Mouse (Mus musculus): ENCODE results near the gene Rbm24. TPM values are rescaled to one million over a fixed set of nuclear protein-coding genes. Genes with fewer than 3 reads are reported as not detected.

The Rbm24 gene
- total RNA-seq, 1 experiment, result 0.54 TPM

DNA sequence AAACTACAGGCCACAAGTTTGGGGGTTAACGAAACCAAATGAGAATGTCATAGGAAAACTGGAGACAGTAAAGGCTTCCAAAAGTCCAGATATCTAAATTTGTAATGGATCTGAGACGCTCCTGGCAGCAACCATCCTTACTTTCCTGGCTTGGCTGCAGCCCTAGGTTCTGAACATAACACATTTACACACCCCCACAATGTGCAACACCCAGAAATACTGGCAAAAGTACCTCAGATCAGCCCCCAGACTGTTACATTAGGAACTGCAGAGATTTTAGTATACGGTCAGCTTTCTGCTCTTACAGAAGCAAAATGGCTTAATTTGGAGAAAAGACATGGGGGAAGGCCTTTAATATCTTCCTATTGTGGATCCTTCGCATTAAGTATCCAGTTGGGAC is 44.0 kb downstream of the Rbm24 start:
- Histone ChIP-seq H3K4me1 (ENCODE audit: control insufficient read depth in 2 of 2, insufficient read depth in 2 of 2, low read length in 2 of 2, poor library complexity in 1 of 2) (no peaks in the 10 kb centered on the region), H3K9me3 (ENCODE audit: control insufficient read depth, insufficient read depth, low read depth, low read length) (no peaks in the 10 kb centered on the region), H3K27ac (ENCODE audit: insufficient read depth, low read depth, low read length, poor library complexity, severe bottlenecking) (no peak overlapping the region), H3K36me3 (ENCODE audit: control insufficient read depth, insufficient read depth, low read length, poor library complexity, severe bottlenecking) (no peaks in the 10 kb centered on the region), H3K4me3 (ENCODE audit: insufficient read depth in 1 of 2, low read depth in 1 of 2, low read length in 2 of 2, poor library complexity in 1 of 2, severe bottlenecking in 1 of 2) (no peak overlapping the region), H3K9ac (ENCODE audit: insufficient read depth, low read depth, low read length, poor library complexity, severe bottlenecking) (no peak overlapping the region)
- in situ Hi-C loops (cut with MboI; ENCODE audit: low sequenced_read_pairs in 2 of 2, unreplicated experiment in 2 of 2), result no loop called here
- TF ChIP-seq ZNF384 (IDR thresholded peaks at IDR 0.05; ENCODE audit: low read depth, low read length) (no peak), MAFK (IDR thresholded peaks at IDR 0.05; ENCODE audit: insufficient read depth, low read depth, low read length) (no peak)
- DNase-seq (ENCODE audit: low read depth, low spot score), result no peak

DNA sequence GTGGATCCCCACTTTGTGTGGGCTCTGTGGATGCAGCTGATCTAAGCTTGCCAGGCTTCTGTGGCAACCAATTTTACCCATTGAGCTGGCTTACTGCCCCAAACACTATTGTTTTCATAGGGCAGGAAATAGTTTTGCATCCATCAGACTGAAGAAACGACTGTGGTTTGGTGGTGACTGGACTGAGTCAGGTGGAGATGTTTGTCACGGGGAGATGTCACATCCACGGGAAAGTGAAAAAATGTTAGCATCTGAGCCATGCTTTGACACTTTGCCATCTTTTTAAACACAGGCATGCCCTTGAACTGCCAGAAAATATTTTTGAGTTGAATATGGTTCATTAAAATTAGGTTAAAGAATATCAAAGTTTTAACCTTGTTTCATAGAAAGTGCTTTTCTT is 45.5 kb downstream of the Rbm24 start:
- Histone ChIP-seq H3K9me3 (ENCODE audit: control insufficient read depth, insufficient read depth, low read depth, low read length) (no peaks in the 10 kb centered on the region), H3K4me1 (ENCODE audit: control insufficient read depth in 2 of 2, insufficient read depth in 2 of 2, low read length in 2 of 2, poor library complexity in 1 of 2) (no peaks in the 10 kb centered on the region), H3K27ac (ENCODE audit: insufficient read depth, low read depth, low read length, poor library complexity, severe bottlenecking) (no peak overlapping the region), H3K36me3 (ENCODE audit: control insufficient read depth, insufficient read depth, low read length, poor library complexity, severe bottlenecking) (no peaks in the 10 kb centered on the region), H3K4me3 (ENCODE audit: insufficient read depth in 1 of 2, low read depth in 1 of 2, low read length in 2 of 2, poor library complexity in 1 of 2, severe bottlenecking in 1 of 2) (no peak overlapping the region), H3K9ac (ENCODE audit: insufficient read depth, low read depth, low read length, poor library complexity, severe bottlenecking) (no peak overlapping the region)
- DNase-seq (ENCODE audit: low read depth, low spot score), result no peak
- in situ Hi-C loops (cut with MboI; ENCODE audit: low sequenced_read_pairs in 2 of 2, unreplicated experiment in 2 of 2), result no loop called here
- TF ChIP-seq CHD2 (IDR thresholded peaks at IDR 0.05; ENCODE audit: low read depth, low read length) (no peak), MAFK (IDR thresholded peaks at IDR 0.05; ENCODE audit: insufficient read depth, low read depth, low read length) (no peak), ZNF384 (IDR thresholded peaks at IDR 0.05; ENCODE audit: low read depth, low read length) (no peak), HCFC1 (IDR thresholded peaks at IDR 0.05; ENCODE audit: borderline replicate concordance, insufficient read depth, low read length) (no peak), ZC3H11A (IDR thresholded peaks at IDR 0.05; ENCODE audit: borderline replicate concordance, low read depth, low read length) (no peak)

DNA sequence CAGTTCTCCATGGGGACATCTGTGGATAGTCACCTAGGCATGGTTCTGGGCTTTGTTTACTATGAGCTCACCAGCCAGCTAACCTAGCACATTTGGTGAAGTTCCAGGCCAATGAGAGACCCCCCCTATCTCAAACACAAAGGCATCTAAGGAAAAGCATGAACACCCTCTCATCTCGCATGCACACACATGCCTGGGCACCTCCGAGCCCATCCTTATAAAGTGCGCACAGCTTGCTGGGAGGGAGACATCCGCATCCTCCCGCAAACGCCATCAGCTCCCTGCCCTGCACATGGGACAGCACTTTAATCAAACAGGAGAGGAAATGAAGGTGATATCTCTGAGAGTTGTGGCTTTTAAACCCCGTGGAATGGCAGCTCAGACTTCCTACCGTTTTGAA is 50.0 kb downstream of the Rbm24 start:
- Histone ChIP-seq H3K9me3 (ENCODE audit: control insufficient read depth, insufficient read depth, low read depth, low read length) (no peaks in the 10 kb centered on the region), H3K36me3 (ENCODE audit: control insufficient read depth, insufficient read depth, low read length, poor library complexity, severe bottlenecking) (no peaks in the 10 kb centered on the region), H3K4me3 (ENCODE audit: insufficient read depth in 1 of 2, low read depth in 1 of 2, low read length in 2 of 2, poor library complexity in 1 of 2, severe bottlenecking in 1 of 2) (no peak overlapping the region), H3K4me1 (ENCODE audit: control insufficient read depth in 2 of 2, insufficient read depth in 2 of 2, low read length in 2 of 2, poor library complexity in 1 of 2) (no peaks in the 10 kb centered on the region), H3K9ac (ENCODE audit: insufficient read depth, low read depth, low read length, poor library complexity, severe bottlenecking) (no peak overlapping the region), H3K27ac (ENCODE audit: insufficient read depth, low read depth, low read length, poor library complexity, severe bottlenecking) (no peak overlapping the region)
- no peak for TF ChIP-seq MAFK (IDR thresholded peaks at IDR 0.05; ENCODE audit: insufficient read depth, low read depth, low read length)
- TF ChIP-seq CHD2 (IDR thresholded peaks at IDR 0.05; ENCODE audit: low read depth, low read length), result no peak
- no peak for TF ChIP-seq ZC3H11A (IDR thresholded peaks at IDR 0.05; ENCODE audit: borderline replicate concordance, low read depth, low read length)
- TF ChIP-seq ZNF384 (IDR thresholded peaks at IDR 0.05; ENCODE audit: low read depth, low read length), result no peak
- in situ Hi-C loops (cut with MboI; ENCODE audit: low sequenced_read_pairs in 2 of 2, unreplicated experiment in 2 of 2), result no loop called here
- no peak for DNase-seq (ENCODE audit: low read depth, low spot score)

DNA sequence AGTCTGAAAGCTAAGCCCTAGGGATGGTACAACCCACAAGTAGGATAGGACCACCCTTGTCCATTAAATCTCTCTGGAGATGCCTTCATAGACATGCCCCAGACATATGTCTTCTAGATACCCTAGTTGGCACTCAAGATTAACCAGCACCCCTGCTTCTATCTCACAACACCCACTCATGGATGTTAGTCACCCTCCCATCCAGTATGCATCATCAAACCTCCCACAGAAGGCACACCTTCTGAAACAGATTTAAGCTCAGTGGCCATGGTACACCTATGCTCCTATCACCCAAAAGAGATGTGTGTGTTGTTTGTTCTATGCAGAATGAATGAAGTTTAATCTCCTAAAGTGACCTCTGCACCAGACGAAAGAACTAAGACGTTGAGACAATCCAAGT is 51.3 kb downstream of the Rbm24 start:
- no peaks in the 10 kb centered on the region for H3K36me3 ChIP-seq (ENCODE audit: control insufficient read depth, insufficient read depth, low read length, poor library complexity, severe bottlenecking)
- H3K9ac ChIP-seq (ENCODE audit: insufficient read depth, low read depth, low read length, poor library complexity, severe bottlenecking), result no peak overlapping the region
- in situ Hi-C loops (cut with MboI; ENCODE audit: low sequenced_read_pairs in 2 of 2, unreplicated experiment in 2 of 2), result no loop called here
- TF ChIP-seq ZC3H11A (IDR thresholded peaks at IDR 0.05; ENCODE audit: borderline replicate concordance, low read depth, low read length) (no peak), CHD2 (IDR thresholded peaks at IDR 0.05; ENCODE audit: low read depth, low read length) (no peak), MAFK (IDR thresholded peaks at IDR 0.05; ENCODE audit: insufficient read depth, low read depth, low read length) (no peak), HCFC1 (IDR thresholded peaks at IDR 0.05; ENCODE audit: borderline replicate concordance, insufficient read depth, low read length) (no peak), ZNF384 (IDR thresholded peaks at IDR 0.05; ENCODE audit: low read depth, low read length) (no peak)
- no peaks in the 10 kb centered on the region for H3K9me3 ChIP-seq (ENCODE audit: control insufficient read depth, insufficient read depth, low read depth, low read length)
- no peak overlapping the region for H3K4me3 ChIP-seq (ENCODE audit: insufficient read depth in 1 of 2, low read depth in 1 of 2, low read length in 2 of 2, poor library complexity in 1 of 2, severe bottlenecking in 1 of 2)
- H3K27ac ChIP-seq (ENCODE audit: insufficient read depth, low read depth, low read length, poor library complexity, severe bottlenecking), result no peak overlapping the region
- H3K4me1 ChIP-seq (ENCODE audit: control insufficient read depth in 2 of 2, insufficient read depth in 2 of 2, low read length in 2 of 2, poor library complexity in 1 of 2), result no peaks in the 10 kb centered on the region
- DNase-seq (ENCODE audit: low read depth, low spot score), result no peak

Other genes starting within 250 kb of the Rbm24 start
- gene Stmnd1, start 144.7 kb upstream of the Rbm24 start, total RNA-seq (2012; rRNA removed), result not detected in 2 replicates
- 1.4 and 5.1 TPM in 2 replicates for gene Cap2, start 83.4 kb downstream of the Rbm24 start, total RNA-seq (2012; rRNA removed)

Measured in ES-E14 (cell line).